Mouse (Mus musculus) stomach, embryonic 16.5 days (tissue): ENCODE data around the gene BC117090. TPM values are rescaled to one million over a fixed set of nuclear protein-coding genes. Genes with fewer than 3 reads are reported as not detected.
"Not testable (repeated sequence)": the region's sequence is repeated elsewhere in the genome, so short reads cannot be mapped to it uniquely, and the experiment has no call there.

Experiments
- ATAC-seq: fragments of 200-750 bp; cut with Nextera tagmentation; 2 replicates; pipeline ENCODE4 v1.8.0; 2017; ENCODE audit warnings: moderate number of reproducible peaks, moderate TSS enrichment; ENCODE audit not compliant: insufficient read depth, low FRiP score
- H3K27ac ChIP-seq: fragments of 300-500 bp; sonication (generic); 2 replicates; pipeline ENCODE4 v1.5.1; 2014; ENCODE audit warnings: low read length
- H3K27me3 ChIP-seq: fragments of 300-500 bp; sonication (generic); 2 replicates; pipeline ENCODE4 v1.6.1; 2014; ENCODE audit warnings: low read length, control low read depth, mixed read lengths; ENCODE audit not compliant: control insufficient read depth, insufficient read depth
- H3K36me3 ChIP-seq: fragments of 300-500 bp; sonication (generic); 2 replicates; pipeline ENCODE4 v1.6.1; 2014; ENCODE audit warnings: low read length; ENCODE audit not compliant: control insufficient read depth, insufficient read depth
- H3K4me1 ChIP-seq: fragments of 300-500 bp; sonication (generic); 2 replicates; pipeline ENCODE4 v1.6.1; 2014; ENCODE audit warnings: low read length, control low read depth, mixed read lengths; ENCODE audit not compliant: control insufficient read depth, insufficient read depth
- H3K4me2 ChIP-seq: fragments of 300-500 bp; sonication (generic); 2 replicates; pipeline ENCODE4 v1.6.1; 2014; ENCODE audit warnings: low read depth, low read length, mixed read lengths
- H3K4me3 ChIP-seq: fragments of 300-500 bp; sonication (generic); replicated peaks from 2 replicates; pipeline ENCODE4 v1.5.1; 2014; ENCODE audit warnings: mild to moderate bottlenecking, low read length
- H3K9ac ChIP-seq: fragments of 300-500 bp; sonication (generic); 2 replicates; pipeline ENCODE4 v1.6.1; 2014; ENCODE audit warnings: low read length
- H3K9me3 ChIP-seq: fragments of 300-500 bp; sonication (generic); replicated peaks from 2 replicates; pipeline ENCODE4 v1.6.1; 2016; ENCODE audit warnings: low read length, control low read depth; ENCODE audit not compliant: control insufficient read depth
- WGBS: fragments of 180-500 bp; shearing (Covaris S2); extraction: QIAGEN DNeasy Blood & Tissue Kit; methylation state at CpG from one replicate; pipeline ENCODE4 v1.1.7; 2014; 5-methylcytosine and 5-hydroxymethylcytosine counted together
- polyA plus RNA-seq: library from polyadenylated mRNA; unstranded; fragments of >200 nt; fragmentation: Nextera tagmentation; extraction: Ambion mirVana; gene quantifications from 2 replicates; pipeline ENCODE4 v1.2.1, GENCODE M21; 2015

Gene BC117090
- 0.96 and 2.0 TPM in 2 replicates for polyA plus RNA-seq

- Histone ChIP-seq H3K36me3 (no peaks in the 10 kb centered on the region), H3K9ac (no peak within 1 kb of the TSS), H3K27me3 (no peaks in the 10 kb centered on the region), H3K4me3 (no peak within 1 kb of the TSS), H3K27ac (no peak within 1 kb of the TSS), H3K4me1 (no peaks in the 10 kb centered on the region), H3K4me2 (no peak within 1 kb of the TSS), H3K9me3 (no peaks in the 10 kb centered on the region)
- ATAC-seq = no peak
- WGBS = 77% methylated on average over 3 of the region's 3 CpGs
These were observed at the start of gene BC117090 for GRCm38 (mm10) chr16:36334232-36334631. TSS of gene BC117090 (minus strand) at chr16:36334332.

- not testable (repeated sequence) for H3K9me3 ChIP-seq, H3K27me3 ChIP-seq, H3K9ac ChIP-seq, H3K4me1 ChIP-seq, H3K4me2 ChIP-seq, H3K36me3 ChIP-seq, ATAC-seq, H3K4me3 ChIP-seq, H3K27ac ChIP-seq
- 77% methylated on average over 3 of the region's 3 CpGs for WGBS
These were observed 33.5 kb upstream of the BC117090 start, which contains the start of gene BC100530 for GRCm38 (mm10) chr16:36367648-36368047. TSS of gene BC100530 (minus strand) at chr16:36367748.

GRCm38 (mm10) chr16:36337171-36337570 is 3.0 kb upstream of the BC117090 start:
- no peak overlapping the region for H3K4me2 ChIP-seq
- ATAC-seq = no peak
- H3K9me3 ChIP-seq = no peaks in the 10 kb centered on the region
- no peaks in the 10 kb centered on the region for H3K27me3 ChIP-seq
- no peak overlapping the region for H3K9ac ChIP-seq
- H3K4me1 ChIP-seq = no peaks in the 10 kb centered on the region
- H3K4me3 ChIP-seq = no peak overlapping the region
- no peaks in the 10 kb centered on the region for H3K36me3 ChIP-seq
- WGBS = 59% methylated on average over 2 of the region's 2 CpGs
- no peak overlapping the region for H3K27ac ChIP-seq

- no peak overlapping the region for H3K4me3 ChIP-seq
- H3K9ac ChIP-seq = no peak overlapping the region
- no peak for ATAC-seq
- H3K27me3 ChIP-seq = no peaks in the 10 kb centered on the region
- no peaks in the 10 kb centered on the region for H3K36me3 ChIP-seq
- no peaks in the 10 kb centered on the region for H3K4me1 ChIP-seq
- H3K4me2 ChIP-seq = no peak overlapping the region
- H3K9me3 ChIP-seq = no peaks in the 10 kb centered on the region
- H3K27ac ChIP-seq = no peak overlapping the region
These were observed 14.8 kb downstream of the BC117090 start for GRCm38 (mm10) chr16:36319286-36319685.

- not testable (repeated sequence) for H3K4me1 ChIP-seq, H3K27me3 ChIP-seq, H3K27ac ChIP-seq, H3K9ac ChIP-seq, H3K36me3 ChIP-seq, H3K9me3 ChIP-seq, H3K4me2 ChIP-seq, ATAC-seq, H3K4me3 ChIP-seq
- 77% methylated on average over 6 of the region's 6 CpGs for WGBS
These were observed 18.0 kb downstream of the BC117090 start for GRCm38 (mm10) chr16:36316111-36316510.

- no peaks in the 10 kb centered on the region for H3K27me3 ChIP-seq
- H3K4me1 ChIP-seq = no peaks in the 10 kb centered on the region
- ATAC-seq = no peak
- H3K36me3 ChIP-seq = no peaks in the 10 kb centered on the region
- WGBS = 74% methylated on average over 4 of the region's 4 CpGs
- no peak overlapping the region for H3K4me3 ChIP-seq
- H3K9me3 ChIP-seq = no peaks in the 10 kb centered on the region
- no peak overlapping the region for H3K9ac ChIP-seq
- no peak overlapping the region for H3K4me2 ChIP-seq
- no peak overlapping the region for H3K27ac ChIP-seq
These were observed 26.5 kb downstream of the BC117090 start for GRCm38 (mm10) chr16:36307631-36308030.

- Histone ChIP-seq H3K9me3 (no peaks in the 10 kb centered on the region), H3K36me3 (no peaks in the 10 kb centered on the region), H3K27ac (no peak overlapping the region), H3K4me3 (no peak overlapping the region), H3K27me3 (no peaks in the 10 kb centered on the region), H3K4me1 (no peaks in the 10 kb centered on the region), H3K4me2 (no peak overlapping the region), H3K9ac (no peak overlapping the region)
- WGBS = 76% methylated on average over 4 of the region's 4 CpGs
- ATAC-seq = no peak
These were observed 45.0 kb downstream of the BC117090 start for GRCm38 (mm10) chr16:36289140-36289539.

- H3K27ac ChIP-seq, H3K36me3 ChIP-seq, H3K4me1 ChIP-seq, H3K27me3 ChIP-seq, ATAC-seq, H3K4me2 ChIP-seq, H3K4me3 ChIP-seq, H3K9me3 ChIP-seq, H3K9ac ChIP-seq: not testable (repeated sequence)
- 85% methylated on average over 4 of the region's 4 CpGs for WGBS
These were observed 57.3 kb downstream of the BC117090 start, which contains the start of gene Stfa1 for GRCm38 (mm10) chr16:36276796-36277195. TSS of gene Stfa1 (plus strand) at chr16:36276951.
